Mouse (Mus musculus) telencephalon, adult 2 months (tissue): ENCODE results near the gene Macf1.
"Not testable (repeated sequence)": the region's sequence is repeated elsewhere in the genome, so short reads cannot be mapped to it uniquely, and the experiment has no call there.

Source experiments
- DNase-seq: peaks from one replicate; pipeline ENCODE4 v3.0.0-alpha.2; 2011; ENCODE audit warnings: low read depth, low spot score

The Macf1 gene

DNA sequence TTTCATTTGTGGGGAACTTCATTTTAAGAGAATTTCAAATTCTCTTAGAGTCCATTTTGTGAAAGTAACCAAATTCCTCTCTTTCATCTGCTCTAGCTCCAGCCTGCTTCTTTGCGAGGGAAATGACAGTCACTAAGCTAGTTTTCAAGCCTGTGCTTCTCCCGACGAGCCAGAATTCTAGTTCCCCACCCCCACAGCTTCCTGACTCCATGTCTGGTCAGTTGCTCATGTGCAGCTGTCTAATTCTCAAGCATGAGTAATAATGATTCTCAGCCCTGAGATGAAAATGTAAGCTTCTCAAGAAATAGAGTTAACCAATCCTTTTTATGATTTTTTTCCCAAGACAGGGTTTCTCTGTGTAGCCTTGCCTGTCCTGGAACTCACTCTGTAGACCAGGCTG, 236.9 kb downstream of the Macf1 start:
- DNase-seq, result no peak

DNA sequence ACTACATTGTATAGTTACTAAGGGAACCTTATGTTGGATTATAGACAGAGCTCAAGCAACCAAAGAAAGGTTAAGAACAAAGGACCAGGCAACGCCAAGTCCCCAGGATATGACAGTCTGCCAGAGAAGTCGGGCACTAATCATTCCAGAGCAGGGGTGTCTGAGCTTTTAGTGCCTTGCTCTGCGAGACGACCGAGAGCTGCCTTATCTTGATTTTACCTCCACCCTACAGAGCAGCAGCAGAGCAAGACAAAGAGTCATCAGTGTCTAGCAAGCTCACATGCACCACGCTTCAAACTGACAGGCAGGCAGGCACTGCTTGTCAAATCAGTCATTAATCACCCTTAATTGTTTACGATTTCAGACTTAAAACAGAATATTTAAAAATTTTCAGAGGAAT, 237.4 kb downstream of the Macf1 start:
- DNase-seq, result no peak

DNA sequence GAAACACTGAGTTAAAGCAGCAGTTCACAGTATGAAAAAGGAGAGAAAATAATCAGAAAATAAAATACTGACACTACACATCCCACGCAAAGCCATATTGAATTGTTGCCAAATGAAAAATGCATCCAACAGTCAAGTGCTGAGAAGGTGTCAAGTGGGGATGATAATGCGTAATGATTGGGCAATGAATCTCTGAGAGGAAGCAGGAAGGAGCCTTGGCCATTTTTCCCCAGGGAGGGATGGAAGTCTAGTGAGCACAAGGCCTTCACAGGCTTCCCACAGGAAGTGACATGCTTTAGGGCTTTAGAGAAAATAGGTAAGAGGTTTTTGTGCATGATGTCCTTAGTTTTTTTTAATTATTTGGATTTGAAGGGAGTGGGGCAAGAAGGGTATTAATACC, 237.9 kb downstream of the Macf1 start:
- not testable (repeated sequence) for DNase-seq

DNA sequence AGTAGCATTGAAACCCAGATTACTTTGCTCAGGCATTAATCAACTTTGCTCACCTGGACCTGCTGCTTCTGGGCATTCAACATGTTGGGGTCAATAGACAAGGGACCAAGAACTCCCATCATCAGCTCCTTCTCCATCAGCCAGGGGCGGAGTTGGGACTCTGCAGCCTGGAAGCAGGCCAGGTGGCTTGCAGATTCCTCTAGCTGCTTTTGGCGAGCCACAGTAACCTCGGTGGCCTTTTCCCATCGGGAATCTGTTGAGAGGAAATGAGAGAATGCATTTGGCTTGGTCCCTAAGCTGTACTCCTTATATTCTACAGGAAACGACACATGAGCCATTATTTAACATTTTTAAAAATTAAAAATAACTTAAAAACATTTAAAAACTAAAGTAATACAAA, 245.7 kb downstream of the Macf1 start:
- no peak for DNase-seq

DNA sequence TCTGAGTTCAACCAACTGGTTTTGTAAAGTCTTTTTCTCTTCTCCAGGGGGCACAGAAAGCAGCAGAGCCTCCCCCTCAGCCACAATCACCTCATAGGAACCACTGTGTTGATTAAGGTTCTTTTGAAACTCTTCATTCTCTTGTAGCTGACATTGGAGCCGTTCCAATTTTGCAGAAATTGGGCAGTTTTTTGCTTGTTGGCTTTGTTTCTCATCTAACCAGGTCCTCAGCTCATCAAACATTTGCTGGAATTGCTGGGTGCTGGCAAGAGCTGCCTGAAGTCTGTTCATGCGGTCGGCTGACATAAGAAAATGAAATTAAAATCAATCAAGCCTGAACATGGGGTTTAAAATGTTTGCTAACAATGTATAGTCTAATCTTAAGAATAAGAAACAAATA, 251.0 kb downstream of the Macf1 start:
- DNase-seq, result no peak

DNA sequence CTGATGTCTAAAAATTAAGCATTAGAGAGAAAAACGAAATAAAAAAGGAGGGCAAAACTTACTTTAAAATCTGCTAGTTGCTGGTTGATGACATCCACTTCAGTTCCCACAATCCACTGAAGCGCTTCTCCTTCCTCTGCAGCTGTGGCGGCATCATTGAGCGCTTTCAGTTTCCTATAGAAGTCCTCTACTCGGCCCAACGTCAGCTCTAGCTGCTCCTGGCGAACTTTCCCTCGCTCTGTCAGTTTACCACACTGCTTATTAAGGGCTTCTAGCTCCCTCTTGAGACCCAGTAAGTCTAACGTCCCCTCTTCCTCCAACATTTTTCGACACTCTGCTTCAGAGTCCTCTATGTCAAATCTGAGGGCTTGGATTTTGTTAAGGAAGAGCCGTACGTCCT, 252.2 kb downstream of the Macf1 start:
- DNase-seq, result no peak

DNA sequence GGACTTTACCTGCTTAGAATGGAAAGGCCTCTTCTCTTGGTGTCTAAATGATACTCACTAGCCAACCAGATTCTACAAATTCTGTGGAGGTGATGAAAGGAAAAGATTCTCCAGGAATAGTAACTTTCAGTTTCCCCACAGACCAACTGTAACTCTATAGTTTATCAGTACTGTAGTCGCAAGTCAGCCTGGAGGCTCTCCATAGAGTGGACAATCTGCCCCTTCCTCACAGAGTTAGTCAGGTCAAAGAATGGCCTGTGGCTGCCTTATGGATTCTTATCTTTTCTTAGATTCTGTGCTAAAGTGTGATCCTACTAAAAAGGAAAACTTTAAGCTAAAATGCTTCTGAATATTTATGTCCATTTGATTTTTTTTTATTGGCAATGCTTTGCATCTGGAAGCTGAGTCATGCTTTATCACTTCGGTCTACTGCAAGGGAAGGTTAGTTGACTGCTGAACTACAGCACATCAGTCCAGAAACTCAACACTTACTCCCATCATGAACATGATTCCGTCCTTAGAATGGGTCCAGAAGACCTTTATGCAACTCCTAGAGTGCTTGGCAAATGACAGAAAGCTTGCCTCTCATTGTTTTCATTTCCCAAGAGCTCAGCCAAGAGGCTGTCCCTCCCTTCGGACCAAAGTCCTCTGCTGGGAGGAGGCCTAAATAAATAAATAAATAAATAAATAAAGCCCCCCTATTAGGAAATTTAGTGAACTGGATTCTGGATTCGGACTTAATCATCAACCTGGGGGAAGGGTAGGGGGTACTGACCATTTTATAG, 256.1 kb downstream of the Macf1 start:
- no peak for DNase-seq

DNA sequence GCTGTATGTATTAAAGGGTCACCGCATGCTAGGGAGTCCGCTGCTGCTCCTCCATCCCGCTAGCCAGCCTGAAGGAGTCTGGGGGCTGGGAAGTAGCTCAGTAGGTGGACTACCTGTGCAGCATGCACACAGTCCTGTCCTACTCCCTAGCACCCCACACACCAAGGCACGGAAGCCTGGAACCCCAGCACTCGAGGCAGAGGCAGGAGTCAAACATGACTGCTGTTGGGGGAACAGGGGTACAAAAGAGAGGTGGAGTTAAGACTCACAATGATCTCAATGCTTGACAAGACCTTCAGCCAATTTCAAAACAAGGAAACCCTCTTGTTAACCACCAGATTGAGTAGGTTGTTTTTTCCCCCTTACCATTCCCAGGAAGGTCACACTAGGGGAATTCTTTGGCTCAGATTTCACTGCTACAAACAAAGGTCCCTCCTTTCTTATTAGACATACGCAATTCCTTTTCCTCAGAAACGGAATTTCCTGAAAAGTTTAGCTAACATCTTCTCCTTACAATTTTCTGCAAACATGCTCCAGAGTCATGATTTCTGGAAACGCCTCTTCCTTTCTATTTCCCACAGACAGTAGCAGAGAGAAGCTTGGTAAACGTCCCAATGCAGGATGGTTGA, 256.8 kb downstream of the Macf1 start:
- DNase-seq, result no peak

DNA sequence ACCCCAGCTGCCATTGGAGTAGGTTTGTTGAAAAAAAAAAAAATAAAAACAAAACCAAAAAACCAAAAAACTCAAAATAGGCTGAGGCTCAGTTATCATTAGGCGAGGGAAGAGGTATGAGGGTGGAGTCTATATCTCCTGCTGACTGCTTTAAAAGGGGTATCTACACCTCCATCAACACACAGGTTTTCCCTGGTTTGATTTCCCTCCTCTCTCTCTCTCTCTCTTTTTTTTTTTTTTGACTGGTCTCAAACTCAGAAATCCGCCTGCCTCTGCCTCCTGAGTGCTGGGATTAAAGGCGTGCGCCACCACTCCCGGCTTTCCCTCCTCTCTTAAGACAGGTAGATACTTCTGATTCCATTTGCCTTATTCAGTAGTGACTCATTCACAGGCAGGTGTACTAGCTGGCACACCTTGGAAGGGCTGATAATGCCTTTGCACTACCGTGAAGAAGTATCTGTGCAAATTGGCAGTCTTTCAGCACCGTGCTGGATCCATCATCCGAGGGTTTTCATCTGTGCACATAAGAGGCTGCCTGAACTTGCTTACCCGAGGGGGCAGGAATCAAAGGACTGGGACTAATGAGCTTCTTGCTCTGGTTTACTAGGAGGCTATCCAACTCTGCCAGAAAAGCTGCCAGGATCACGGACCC, 257.6 kb downstream of the Macf1 start:
- no peak for DNase-seq

DNA sequence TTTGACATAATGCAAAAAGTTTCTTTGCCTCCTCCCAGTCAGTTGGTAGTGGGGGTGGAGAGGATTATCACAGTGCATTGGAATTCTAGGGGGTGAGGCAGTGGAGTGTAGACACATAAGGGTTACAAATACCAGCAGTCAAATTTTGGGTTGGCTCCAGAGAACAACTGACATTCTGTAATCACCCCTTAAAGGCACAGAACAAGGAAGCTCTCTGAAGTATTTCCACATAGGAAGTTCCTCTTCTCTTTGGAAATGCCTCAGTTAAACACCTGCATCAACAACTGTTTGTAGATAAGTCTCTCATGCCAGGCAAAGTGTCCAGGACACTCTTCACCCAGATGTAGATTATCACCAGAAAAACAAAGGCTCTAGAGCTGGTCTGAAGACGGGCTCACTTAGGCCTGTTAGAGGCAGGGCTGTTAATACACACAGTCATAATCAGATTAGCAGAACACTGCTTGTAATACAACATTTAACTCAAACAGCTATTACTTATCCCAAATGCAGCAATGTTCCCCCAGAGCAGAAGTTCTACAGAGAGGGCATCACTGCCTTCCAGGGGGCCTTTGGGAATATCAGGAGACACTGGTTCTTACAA, 258.4 kb downstream of the Macf1 start:
- DNase-seq, result no peak

DNA sequence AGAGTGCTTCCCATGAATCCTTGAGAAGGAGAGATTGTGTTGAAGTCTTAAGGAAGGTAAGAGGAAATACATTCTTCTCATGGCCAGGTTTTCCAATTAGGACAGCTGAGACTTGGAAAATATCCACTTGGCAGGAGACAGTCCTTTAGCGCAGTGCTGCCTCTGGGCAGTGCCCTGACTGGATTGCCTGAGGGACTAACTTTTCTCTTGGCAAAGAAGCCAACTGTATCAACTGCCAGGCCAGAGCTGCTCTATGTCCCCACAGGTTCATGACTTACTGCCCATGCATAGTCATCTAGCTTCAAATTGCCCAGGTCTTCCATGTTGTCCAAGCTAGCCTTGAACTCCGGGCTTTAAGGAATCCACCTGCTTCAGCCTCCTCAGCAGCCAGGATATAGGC, 260.1 kb downstream of the Macf1 start:
- DNase-seq, result no peak

DNA sequence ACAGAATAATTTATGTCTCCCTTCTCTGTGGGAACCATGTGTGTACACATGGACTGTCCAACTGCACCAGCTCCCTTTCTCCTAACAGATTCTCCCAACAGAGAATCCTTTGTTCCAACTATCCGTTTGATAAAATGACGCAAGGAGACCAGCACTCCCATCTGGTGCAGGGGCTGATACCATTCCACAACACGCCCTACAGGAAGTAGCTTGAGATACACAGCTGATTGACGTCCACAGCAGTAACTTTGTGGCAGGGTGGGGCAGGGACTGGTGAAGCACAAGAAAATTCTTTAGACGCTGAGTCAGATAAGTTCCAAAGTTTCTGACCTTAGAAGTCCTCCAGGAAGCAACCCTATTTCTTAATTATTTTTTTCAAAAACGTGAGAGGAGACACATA, 261.3 kb downstream of the Macf1 start:
- DNase-seq, result no peak

DNA sequence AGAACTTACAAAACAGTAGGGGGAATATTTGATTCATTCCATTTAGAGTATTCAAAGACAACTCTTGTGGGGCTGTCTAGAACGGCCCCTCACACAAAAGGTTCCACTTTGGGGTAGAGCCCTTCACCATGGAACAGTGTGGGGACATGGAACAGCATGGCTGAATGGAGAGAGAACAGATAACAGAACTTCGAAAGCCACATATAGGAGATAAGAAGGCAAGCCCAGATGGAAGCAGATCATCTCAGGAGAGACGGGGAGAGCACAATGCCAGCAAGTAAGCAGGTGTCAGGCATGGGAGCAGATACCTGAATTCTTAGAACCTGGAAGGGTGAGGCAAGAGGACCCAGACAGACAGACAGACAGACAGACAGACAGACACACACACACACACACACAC, 266.1 kb downstream of the Macf1 start:
- no peak for DNase-seq

DNA sequence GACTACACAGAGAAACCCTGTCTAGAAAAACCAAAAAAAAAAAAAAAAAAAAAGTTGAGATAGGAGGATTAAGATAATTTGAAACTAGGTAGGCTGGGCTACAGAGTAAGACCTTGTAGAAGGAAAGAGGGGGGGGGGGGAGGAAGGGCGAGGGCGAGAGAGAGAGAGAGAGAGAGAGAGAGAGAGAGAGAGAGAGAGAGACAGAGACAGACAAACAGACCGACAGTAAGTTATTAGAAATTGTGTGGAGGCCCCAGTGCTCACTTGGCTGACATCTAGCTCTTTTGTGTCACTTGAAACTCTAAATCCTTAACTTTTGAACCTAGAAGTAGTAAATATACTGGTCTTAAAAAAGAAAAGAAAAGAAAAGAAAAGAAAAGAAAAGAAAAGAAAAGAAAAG, 266.7 kb downstream of the Macf1 start:
- no peak for DNase-seq

DNA sequence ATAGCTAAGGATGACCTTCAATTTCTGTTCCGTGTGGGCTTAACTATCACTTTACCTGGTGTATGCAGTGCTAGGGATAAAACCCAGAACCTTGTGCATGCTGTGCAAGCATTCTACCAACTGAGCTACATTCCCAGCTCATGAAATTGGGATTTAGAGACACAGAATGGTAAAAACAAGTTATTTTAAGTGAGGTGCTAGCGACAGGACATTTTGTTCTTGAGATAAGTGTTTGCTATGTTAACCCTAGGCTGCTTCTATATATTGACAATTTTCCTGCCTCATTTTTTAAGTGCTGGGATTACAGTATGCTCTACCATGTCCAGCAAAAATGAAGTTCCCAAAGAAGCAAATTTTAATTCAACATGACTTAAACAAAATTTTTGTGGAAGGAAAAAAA, 267.3 kb downstream of the Macf1 start:
- DNase-seq, result no peak

DNA sequence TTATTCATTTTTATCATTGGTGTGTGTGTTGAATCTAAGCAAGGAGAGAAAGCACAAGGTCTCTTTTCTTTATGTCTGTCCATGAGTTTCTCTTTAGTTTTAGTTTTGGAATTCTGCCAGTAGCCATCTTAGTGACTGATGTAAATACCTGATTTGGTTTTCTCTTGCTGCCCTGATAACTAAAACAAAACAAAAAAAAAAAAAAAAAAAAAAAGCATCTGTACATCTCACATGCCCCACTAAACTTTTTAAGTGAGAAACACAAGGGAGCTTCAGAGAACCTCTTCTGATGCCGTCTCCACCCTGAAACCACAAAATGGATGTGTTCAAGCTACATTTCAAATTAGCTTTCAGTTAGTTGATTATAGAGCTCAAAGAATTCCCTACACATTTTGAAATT, 268.6 kb downstream of the Macf1 start:
- DNase-seq, result no peak

DNA sequence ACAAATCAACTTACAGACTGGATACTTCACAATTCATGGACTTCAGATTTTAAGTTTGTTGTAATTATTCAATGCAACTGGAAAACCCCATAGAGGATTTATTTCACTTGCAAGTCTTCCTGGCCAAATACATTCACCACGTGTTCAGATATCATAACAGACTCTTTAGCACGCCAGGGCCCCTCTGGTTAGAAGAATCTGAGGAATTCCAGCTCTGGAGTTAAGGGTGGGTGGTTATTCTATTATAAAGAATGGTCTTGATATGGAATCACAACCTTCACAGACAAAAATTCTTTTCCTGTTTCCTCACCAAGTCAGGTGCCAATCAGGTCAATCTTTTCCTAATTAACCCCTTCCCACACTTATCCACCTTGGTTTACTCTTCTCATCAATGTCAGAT, 270.3 kb downstream of the Macf1 start:
- no peak for DNase-seq

DNA sequence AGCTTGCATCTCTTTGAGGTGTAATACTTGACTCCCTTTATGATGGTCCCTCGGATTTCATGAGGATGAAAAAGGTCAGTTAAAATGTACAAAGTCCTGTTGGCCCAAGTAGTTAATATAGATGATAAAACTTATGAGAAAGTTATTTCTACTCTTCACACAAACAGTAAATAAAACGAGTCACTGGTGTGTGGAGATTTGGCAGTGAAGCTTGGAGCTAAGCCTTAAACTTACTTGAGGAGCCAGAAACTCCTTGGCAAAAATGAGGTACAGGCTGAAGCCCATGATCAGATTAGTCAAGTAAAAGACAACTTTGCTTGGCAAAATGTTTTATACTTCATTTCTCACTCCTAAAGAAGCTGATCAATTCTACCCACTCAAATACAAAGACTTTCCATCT, 271.2 kb downstream of the Macf1 start:
- DNase-seq, result no peak

DNA sequence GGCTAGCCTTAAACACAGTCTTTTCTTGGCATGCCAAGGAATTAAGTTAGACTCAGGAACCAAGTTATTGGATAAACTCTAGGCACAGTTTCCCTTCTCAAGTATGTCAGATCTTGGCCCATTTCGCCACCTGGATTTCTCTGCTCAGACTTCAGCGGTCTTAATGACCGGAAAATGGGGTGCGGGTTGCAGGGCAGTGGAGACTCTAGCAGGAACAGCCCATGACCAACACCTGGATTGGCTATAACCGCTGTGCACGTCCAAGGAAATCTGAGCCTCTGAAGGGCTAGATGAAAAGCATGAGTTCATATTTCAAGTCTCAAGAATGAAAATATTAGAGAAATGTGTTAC, 271.7 kb downstream of the Macf1 start:
- DNase-seq, result no peak

DNA sequence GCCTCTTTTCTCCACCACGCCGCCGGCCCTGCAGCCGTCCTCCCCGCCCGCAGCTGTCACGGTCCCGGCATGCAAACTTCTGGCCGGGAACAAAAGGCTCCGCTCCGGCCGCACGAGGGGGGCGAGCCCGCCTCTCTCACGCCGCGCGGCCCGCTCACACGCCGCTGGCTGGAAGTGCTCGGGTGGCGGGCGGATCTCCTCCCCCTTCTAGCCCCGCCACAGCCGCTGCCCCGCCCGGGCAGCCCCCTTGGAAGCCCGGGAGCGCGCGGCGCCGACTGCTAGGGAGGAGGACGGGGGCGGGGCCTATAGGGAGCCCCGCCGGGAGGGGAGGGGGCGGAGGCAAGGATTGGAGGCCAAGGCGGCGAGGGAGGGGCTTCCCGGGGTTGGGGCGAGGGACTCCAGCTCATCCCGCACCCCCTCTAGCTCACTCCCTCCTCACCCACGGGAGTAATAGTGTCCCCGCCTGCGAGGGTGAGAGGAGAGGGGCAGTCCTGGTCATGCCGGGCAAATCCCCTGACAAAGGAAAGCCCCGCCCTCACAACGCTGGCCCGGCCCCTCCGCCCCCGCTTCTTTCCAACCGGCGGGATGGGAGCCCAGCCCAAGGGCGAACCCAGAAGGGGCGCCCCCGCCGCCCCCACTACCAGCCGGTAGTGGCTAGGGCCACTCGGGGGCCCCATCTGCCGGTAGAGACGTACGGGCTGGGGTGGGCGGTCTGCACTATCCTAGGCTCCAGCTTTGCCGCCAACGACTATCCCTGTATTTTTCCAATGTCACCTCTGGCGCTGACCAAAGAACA, 272.2 kb downstream of the Macf1 start:
- DNase-seq, result no peak

DNA sequence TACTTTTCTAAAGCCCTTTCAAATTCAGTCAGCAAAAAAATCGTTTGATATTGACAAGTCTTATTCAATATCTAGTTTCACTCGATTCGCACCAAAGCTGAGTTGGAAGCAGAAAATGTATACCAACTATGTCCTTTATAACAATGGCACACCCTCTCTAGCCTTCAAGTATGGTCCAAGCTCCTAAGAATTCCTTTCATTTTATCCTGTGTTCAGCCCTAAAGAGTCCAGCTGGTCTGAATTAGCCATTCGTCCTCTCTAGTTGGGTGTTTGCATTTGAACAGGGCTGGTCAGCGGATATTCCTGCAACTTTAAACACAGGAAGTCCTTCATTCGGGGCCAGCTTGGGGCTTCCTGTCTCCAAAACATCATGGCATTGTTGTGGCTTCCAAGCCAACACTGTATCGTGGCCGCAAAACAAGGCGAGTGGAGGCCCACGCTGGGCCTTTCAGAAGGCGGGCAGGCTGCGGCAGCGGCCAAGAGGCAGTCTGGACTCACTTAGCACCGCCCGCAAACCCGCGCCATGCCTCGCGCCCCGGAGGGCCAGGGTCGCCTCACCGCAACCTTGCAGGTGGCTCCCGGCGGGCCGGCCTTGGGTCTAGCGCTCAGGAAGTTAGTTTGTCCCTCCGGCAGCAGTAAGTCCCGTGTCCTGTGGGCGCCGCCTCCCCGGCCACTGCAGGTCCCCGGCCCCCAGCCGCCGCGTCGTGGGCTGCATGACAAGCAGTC, 273.0 kb downstream of the Macf1 start:
- DNase-seq, result no peak
